Mouse (Mus musculus): ENCODE results near the gene 8030411F24Rik.
"Not testable (repeated sequence)": the region's sequence is repeated elsewhere in the genome, so short reads cannot be mapped to it uniquely, and the experiment has no call there.

Gene 8030411F24Rik

DNA sequence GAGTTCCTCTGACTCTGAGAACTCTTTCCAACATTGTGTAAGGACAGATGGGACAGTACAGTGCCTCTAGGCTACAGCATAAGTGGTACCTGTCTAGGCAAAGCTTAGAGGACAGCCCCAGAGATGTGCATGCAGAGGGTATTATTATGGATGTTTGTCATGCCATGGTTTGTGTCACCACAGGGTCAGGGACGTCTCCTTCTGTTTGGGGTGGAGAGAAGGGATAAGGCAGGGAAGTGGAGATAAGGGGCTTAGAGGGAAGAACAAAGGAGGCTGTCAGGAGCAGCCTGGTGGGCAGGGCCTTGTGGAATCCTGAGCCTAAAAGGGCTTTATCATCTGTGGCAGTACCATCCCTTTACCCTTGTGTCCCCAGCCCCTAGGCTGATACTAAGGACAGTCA, at the start of gene 8030411F24Rik:
8030411F24Rik (plus strand) TSS at position 301 of the 400 bp plus-strand sequence.
- no peak for DNase-seq (ENCODE audit: low spot score)

DNA sequence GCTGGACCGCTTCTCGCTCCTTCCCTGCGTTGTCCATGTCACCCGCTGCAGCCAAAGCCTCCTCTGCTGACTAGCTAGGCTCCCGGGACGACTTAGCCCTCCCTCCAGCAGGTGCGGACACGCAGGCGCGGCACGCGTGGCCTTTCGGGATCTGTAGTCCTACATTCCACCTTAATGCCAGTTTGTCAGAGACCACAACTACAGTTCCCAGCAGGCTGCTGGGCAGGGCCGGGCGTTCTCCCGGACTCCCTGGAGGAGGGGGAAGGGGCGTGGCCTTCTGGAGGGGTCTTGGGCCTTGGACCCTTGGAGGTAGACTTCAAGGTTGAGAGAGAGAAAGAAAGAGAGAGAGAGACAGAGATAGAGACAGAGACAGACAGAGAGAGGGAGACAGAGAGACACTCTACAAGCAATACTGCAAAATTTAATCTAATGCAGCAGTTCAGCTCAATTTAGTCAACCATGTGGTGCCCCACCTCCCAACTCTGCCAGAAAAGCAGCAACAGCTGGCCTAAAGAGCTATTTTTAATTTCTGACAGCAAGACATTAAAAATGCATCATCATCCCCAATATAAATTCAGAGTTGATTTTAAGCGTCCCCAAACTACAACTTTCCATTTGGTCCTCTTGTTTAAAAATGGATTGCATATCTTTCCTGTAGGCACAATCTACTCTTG, 49.3 kb upstream of the 8030411F24Rik start, which contains the start of gene Napb:
Napb (minus strand) TSS at position 141 of the 674 bp plus-strand sequence.
- DNase-seq (ENCODE audit: low spot score): peak; percentile 71

DNA sequence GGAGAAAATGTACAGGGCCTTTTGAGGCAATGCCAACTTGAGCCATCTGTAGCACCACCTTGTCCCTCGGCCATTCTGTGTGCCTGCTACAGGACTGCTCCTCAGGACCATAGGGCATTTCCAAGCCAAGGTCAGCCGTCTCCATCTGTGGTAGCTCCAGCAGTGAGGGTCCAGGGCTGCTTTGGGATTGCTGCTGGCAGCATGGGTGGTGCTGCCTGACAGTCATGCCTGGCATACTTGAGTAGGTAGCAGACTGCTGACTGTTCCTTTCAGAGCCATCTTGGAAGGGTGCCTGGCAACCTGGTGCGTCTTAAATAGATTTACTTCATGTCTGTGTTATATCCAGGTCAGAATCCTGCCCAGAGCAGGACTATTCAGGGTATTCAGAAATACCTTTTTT, 38.8 kb upstream of the 8030411F24Rik start:
- DNase-seq (ENCODE audit: low spot score): no peak

DNA sequence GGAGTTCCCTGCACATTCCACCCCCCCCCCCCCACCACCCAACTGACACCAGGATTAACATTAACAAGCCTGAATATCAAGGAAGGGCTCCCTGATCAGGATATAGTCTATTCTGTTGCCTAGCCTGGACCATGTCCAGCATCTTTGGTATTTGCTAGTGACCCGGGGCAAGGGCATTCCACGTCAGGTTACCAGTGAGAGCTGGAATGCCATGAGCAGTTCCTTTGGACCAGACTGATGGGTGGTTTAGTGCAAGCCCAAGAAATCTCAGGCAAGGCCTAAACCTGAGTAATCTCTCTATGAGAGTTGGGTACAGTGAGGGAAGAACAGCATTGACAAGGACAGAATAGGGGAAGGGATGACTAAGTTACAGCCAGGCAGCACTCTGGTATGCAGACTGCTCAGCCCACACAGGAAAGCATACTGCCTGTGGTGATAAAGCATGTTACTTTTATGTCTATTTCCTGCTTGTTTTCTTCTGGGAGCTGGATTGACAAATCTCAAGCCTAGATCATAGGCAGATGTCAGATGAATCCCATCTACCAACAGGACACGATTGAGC, 37.9 kb upstream of the 8030411F24Rik start:
- no peak for DNase-seq (ENCODE audit: low spot score)

DNA sequence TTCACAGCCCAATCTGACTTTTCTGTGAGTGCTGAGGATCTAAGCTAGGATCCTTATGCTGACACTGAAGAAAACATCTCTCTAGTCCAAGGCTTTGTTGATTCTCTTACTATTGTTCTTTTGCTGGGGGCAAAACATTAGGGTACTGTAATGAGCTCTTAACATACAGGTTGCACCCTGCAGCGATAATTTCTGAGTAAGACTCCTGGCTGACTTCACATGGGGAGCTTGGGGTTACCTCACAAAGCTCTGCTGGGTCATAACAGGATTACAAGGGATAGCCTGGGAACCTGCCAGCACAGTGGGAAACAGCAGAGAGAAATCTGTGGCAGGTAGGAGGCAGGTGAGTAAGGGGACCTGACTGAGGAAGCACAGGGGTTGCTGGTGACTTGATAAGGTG, 31.8 kb upstream of the 8030411F24Rik start, which contains the start of gene Cstl1:
Cstl1 (plus strand) TSS at position 301 of the 400 bp plus-strand sequence.
- no peak for DNase-seq (ENCODE audit: low spot score)

DNA sequence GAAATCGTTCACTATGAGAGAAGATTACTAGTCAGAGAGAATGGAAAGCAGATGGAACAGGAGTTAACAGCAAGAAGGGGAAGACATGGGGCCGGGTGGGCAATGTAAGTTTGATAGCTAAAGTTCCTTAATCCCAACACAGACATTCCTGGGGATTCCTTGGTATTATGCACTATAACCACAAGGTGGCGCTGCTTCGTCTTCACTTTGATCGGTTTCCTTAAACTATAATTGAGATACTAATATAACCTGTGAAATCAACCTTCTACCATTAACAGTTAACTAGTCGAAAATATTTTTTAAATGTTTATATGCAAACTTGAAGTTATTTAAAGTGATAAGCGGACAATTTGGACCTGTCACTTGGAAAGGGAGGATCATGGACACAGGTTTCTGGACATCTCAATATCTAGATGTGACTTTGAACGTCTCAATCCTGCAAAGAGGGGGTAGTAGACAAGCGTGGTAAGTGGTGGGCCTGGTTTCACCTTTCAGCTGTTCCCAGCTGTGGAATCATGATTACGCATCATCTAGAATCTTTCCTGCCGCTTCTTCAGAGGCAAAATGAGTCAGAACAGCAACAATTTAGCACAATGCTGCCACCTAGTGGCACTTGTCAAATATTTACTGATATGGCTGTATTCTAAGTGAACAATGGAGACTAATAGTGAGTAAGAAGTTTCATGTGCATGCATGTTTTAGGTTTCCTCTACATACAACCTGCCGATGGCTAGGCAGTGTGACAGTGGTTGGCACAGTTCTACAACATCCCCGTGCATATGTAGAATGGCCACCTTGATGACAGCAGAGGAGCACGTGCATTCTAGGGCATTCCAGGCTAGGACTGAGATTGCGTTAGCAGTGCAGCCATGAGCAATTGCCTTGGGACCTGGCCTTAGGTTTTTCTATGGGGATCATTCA, 29.7 kb upstream of the 8030411F24Rik start:
- no peak for DNase-seq (ENCODE audit: low spot score)

DNA sequence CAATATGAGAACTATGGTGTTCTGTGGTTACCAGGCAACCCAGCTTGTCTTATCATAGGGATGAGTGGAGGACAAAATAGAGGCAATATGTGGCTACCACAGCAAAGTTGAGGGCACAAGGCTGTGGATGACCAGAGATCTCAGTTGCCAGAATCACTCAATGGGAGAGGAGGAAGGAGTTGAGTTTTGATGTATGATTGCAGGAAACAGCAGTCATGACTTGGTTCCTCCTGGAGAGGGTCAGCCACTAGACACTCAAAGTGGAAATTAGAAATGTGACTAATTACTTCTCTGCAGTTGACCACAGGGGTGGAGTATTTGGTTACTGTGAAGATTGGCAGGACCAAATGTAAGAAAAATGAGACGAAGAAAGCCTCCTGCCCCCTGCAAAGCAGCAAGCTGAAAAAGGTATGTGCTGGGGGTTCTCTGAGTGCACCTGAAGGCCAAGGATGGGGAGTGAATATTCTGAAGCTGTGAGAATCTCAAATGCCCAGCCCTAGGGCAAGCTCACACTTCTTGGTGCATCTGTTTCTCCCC, 27.4 kb upstream of the 8030411F24Rik start:
- no peak for DNase-seq (ENCODE audit: low spot score)

DNA sequence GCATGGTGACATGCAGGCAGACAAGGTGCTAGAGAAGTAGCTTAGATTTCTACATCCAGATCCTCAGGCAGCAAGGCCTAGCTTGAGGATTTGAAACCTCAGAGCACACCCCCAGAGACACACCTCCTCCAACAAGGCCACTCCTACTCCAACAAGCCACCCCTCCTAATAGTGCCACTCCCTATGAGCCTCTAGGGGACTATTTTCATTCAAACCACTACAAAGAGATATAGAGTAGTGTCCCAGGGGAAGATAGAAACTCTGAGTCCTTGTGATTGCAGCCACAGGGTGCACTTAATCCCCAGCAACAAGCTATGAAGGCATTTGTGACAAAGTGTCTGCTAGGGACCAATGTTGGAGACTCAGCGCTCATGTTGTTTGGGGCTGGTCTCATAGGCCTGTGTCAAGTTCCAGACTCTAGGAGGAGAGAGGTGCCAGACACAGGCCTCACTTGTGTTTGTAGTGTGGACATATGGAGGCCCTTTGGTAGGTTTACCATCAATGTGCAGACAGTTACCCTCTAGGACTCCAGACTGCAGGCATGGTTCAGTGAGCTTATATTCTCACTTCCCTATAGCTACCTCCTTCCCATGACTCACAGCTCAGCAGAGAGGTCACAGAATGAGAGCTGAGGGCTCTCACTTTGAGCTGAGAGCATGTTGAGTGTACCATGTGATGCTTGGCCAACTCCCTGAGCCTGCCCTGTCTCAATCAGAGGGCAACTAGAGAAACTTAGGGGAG, 18.0 kb upstream of the 8030411F24Rik start:
- no peak for DNase-seq (ENCODE audit: low spot score)

DNA sequence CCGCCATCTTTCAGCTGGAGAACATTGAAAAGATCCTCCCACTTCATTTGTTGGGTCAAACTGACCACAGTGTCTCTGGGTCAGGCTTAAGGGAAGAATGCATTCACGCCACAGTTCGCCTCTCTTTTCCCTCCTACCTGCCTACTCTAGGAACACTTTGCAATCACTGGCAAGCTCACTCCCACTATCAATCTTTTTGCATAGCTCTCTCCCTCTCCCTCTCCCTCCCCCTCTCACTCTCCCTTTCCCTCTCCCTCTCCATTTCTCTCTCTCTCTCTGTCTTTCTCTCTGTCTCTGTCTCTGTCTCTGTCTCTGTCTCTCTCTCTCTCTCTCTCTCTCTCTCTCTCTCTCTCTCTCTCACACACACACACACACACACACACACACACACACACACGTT, 10.4 kb upstream of the 8030411F24Rik start, which contains the start of gene Cst11:
Cst11 (minus strand) TSS at position 101 of the 400 bp plus-strand sequence.
- not testable (repeated sequence) for DNase-seq (ENCODE audit: low spot score)

DNA sequence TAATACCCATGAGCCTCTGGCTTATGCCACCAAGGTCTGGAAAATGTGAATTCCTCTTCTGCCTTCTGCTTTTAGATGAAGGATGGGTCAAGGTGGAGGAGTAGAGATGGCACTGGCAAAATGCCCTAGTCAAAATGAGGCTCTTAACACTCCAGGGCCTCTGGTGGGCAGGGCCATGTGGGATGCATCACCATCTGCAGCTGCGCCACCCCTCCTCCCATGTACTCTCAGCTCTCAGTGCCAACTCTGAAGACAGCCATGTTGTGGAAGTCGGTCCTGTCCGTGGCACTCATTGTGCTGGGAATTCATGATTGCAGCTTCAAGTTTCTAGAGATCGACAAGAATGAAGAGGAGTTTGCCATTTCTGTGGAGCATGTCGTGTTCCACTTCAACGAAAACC, 7.3 kb downstream of the 8030411F24Rik start, which contains the start of gene Cst12:
Cst12 (plus strand) TSS at position 220 of the 400 bp plus-strand sequence.
- no peak for DNase-seq (ENCODE audit: low spot score)

DNA sequence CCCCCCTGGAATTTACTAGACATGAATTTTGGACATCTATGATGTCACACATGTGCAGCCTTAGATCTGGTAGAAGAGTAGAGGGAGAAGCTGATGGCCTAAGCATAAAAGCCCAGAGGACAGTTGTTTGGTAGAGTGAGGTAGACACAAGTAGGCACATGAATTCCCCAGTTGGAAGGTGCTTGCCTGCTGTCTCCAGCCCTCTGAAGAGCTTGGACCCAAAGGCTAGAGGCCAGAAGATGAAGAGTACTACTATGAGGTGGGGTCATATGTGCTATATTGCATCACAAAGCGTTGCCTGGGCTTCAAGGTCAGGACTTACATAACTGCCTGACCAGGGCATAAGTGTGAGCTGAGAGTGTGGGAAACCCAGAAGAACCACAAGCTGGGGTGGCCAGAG, 16.7 kb downstream of the 8030411F24Rik start, which contains the start of gene Cst8:
Cst8 (plus strand) TSS at position 301 of the 400 bp plus-strand sequence.
- no peak for DNase-seq (ENCODE audit: low spot score)

DNA sequence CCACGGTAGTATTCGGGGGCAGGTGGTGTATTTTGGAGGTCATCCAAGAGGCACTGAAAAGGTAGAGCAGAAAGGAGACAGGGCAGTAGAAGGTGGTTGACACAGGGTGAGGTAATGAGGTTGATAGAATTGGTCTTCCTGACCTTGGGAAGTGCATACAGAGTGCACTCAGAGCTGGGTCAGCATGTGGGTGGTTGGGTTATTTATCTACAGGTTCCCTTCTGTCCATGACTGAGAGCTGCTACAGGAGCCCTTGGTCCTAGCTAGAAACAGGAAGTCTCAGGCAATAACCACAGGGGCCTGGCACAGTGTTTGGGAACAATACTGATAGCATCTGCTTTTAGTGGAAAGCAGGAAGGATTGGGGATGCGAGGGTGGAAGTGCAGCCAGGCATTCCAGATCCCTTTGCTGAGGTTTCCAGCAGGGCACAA, 19.7 kb downstream of the 8030411F24Rik start:
- DNase-seq (ENCODE audit: low spot score): no peak

DNA sequence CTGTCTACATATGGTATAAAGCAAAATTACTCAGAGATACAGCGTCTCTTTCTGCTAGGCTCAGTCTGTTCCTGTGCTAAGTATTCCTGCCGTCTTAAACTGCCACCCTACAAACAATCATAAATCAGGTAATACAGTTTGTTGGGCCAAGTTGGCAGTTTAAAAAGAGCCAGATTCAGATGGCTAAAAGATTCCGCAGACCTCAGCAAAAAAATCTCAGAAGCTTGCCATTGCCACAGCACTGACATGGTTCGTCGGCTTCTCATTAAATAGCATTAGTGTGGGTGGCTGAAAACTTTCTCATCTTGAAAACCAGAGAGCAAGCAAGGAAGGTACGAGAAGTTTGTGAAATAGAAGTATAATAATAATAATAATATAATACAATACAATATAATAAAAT, 24.9 kb downstream of the 8030411F24Rik start:
- no peak for DNase-seq (ENCODE audit: low spot score)

DNA sequence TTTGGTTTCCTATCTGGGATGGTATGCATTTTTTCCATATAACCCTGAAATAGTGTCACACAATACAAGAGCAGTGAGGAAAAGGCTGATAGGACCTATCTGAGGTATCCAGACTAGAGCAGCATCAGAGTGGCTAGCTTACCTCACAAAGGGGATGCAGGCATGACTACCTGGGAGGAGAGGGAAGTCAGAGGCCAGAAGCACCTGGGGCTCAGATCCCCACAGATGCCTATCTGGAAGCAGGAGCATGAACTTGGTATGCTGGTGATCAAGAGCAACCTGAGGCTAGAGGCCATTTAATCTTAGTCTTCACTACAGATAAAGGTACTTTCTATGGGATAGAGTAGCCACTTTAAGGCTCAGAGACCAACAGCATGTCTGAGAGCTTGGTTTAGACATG, 38.1 kb downstream of the 8030411F24Rik start, which contains the start of gene Cst13:
Cst13 (plus strand) TSS at position 173 of the 400 bp plus-strand sequence.
- DNase-seq (ENCODE audit: low spot score): no peak

DNA sequence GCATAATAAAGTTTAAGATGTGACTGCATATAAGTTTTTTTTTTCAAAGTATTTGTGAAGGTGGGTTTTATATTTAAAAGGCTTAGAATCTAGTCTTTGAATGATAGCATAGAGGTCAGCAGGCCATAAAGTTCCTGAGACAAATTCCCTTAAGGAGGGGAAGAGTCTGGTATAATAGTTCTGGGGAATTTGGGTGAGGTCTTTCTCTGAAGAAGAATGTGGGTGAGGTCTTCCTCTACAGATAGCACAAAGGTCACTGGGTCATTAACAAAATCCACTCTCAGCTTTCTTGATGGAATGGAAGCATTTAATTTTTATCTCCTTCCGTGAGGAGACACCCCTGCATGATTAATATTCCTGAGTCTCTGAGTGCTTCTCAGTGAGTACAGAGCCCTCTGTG, 44.2 kb downstream of the 8030411F24Rik start:
- no peak for DNase-seq (ENCODE audit: low spot score)

DNA sequence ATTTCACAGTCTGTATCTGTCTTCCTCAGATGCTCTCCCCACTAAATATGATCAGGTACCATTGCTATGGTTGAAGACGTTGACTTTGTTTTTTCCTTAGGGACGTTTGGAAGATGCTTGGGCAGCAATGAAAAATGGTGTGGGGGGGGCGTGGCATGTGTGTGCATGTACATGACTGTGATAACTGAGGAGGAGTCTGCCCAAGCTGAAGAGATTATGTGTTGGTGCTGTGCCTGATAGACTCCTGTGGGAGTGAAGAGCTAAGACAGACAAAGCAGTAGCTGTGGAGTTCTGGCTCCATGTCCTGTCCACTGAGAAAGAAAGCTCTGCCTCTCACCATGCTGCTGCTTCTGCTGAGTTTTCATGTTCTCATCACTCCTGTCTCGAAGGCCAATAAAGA, 53.1 kb downstream of the 8030411F24Rik start, which contains the start of gene Cst9:
Cst9 (plus strand) TSS at position 236 of the 400 bp plus-strand sequence.
- no peak for DNase-seq (ENCODE audit: low spot score)
